In the genomic region with DNA sequence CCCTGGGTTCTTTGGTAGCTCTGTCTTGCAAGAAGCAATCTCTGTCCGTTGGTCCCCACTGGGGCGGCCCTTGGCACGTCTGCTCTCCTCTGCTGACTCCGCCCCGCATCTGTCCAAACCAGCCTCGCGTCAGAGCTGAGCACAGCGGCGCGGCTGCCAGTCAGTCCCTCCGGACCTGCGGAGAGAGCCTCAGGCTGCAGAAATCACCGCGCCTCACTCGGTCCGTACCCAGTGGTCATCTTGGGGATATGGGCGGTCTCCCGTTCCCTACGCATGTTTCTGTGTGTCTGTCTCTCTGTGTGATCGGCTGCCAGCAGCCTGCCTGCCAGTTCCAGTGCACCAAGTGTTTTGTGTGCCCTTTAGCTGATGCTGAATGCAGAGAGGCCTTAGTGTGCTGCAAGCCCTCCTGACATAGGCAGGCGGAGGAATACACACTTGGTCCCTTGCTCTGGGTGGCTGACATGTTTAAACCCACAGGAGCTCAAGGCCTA, we compare ENCODE assay signal across 8 mouse cellular contexts. TPM values are rescaled to one million over a fixed set of nuclear protein-coding genes. Genes with fewer than 3 reads are reported as not detected.
DNase-seq lines count a peak whose midpoint lies in the region; ATAC-seq and TF ChIP-seq lines count a peak whose summit lies in the region.

Gene Pabpc5 (plus strand): TSS at position 116 of the 491 bp plus-strand sequence.

- H3K36me3 ChIP-seq in hindbrain, postnatal 0 days (ENCODE audit: insufficient read depth, low read length) = no peaks in the 10 kb centered on the region

- no peak for TF ChIP-seq CTCF in cortical plate, adult 2 months (IDR thresholded peaks at IDR 0.05; ENCODE audit: extremely low read depth, insufficient read depth, low read length)
- no peak for TF ChIP-seq CTCF in hindbrain, postnatal 0 days (IDR thresholded peaks at IDR 0.05; ENCODE audit: low read depth)

- peak within 1 kb of the TSS; percentile 63 for H3K9ac ChIP-seq in hindbrain, postnatal 0 days (replicated peaks; ENCODE audit: low read length)

- H3K4me1 ChIP-seq in cortical plate, adult 2 months (ENCODE audit: control insufficient read depth, insufficient read depth, low read length) = no peaks in the 10 kb centered on the region
- H3K4me1 ChIP-seq in hindbrain, postnatal 0 days (ENCODE audit: insufficient read depth, low read length) = no peaks in the 10 kb centered on the region

- peak; percentile 66; the same call in 1 of the 2 replicates for TF ChIP-seq POLR2A in cortical plate, adult 2 months (IDR thresholded peaks at IDR 0.05; ENCODE audit: extremely low read depth, insufficient read depth, low read length)

- H3K27me3 ChIP-seq in hindbrain, postnatal 0 days (ENCODE audit: insufficient read depth, low read length) = no peaks in the 10 kb centered on the region

- peak within 1 kb of the TSS; percentile 51 for H3K4me2 ChIP-seq in hindbrain, postnatal 0 days (ENCODE audit: low read depth, low read length)

- peak; percentile 97 for ATAC-seq in hindbrain, postnatal 0 days

- DNase-seq in ZHBTc4 (ENCODE audit: low read depth, low spot score) = peak; percentile 73
- peak; percentile 18 to 58 for DNase-seq in gastrocnemius, adult 8-10 months (ENCODE audit: low spot score in 2 of 2)
- DNase-seq in hindbrain, postnatal 0 days (ENCODE audit: low spot score) = peak; percentile 81
- DNase-seq in left cerebral cortex, adult 18-20 months (ENCODE audit: low spot score in 2 of 2) = peak; percentile 57 to 76
- peak; percentile 17 for DNase-seq in lung, postnatal 14 days
- peak; percentile 49 for DNase-seq in right cerebral cortex, postnatal 14 days
- DNase-seq in spleen, postnatal 10 days (ENCODE audit: low spot score in 2 of 2) = no peak

- 9% methylated on average over 21 of the region's 21 CpGs for WGBS in hindbrain, postnatal 0 days

- H3K4me3 ChIP-seq in cortical plate, adult 2 months (ENCODE audit: insufficient read depth, low read length) = peak within 1 kb of the TSS; percentile 75
- H3K4me3 ChIP-seq in hindbrain, postnatal 0 days (ENCODE audit: low read length) = peak within 1 kb of the TSS; percentile 39

- H3K27ac ChIP-seq in cortical plate, adult 2 months (ENCODE audit: insufficient read depth, low read length) = peak within 1 kb of the TSS; percentile 41; the same call in 1 of the 2 replicates
- peak within 1 kb of the TSS; percentile 89 for H3K27ac ChIP-seq in hindbrain, postnatal 0 days

- no peaks in the 10 kb centered on the region for H3K9me3 ChIP-seq in hindbrain, postnatal 0 days (ENCODE audit: low read length)

RNA-seq across cellular contexts. Expression of gene Pabpc5, which starts in this region (rescaled TPM):
- polyA plus RNA-seq in cortical plate, adult 2 months (2012; rRNA removed) = 0.96 and 1.2 TPM in 2 replicates
- under 1 TPM in 1 of 4 experiments, not detected in 3; 0.16 TPM for total RNA-seq in gastrocnemius, adult 8-10 months (2022)
- 5.8 TPM in 2 replicates for total RNA-seq in hindbrain, postnatal 0 days (2014; rRNA removed)
- polyA plus RNA-seq in hindbrain, postnatal 0 days (2015; fragmentation: Nextera tagmentation; extraction: Ambion mirVana) = 1.1 and 1.3 TPM in 2 replicates
- 1 to 10 TPM; 3.3 to 4.2 TPM for total RNA-seq in left cerebral cortex, adult 18-20 months (2021)

Comparison
In these comparisons a context has a peak if more than half of its experiments do, and no peak if none do; other contexts are left out.
1. Peak in DNase-seq in gastrocnemius, adult 8-10 months; RNA of the gene not detected or under 1 TPM.
2. DNase-seq: peak in ZHBTc4 (single experiment), hindbrain, postnatal 0 days (single experiment), left cerebral cortex, adult 18-20 months (2 of 2), lung, postnatal 14 days (single experiment) and right cerebral cortex, postnatal 14 days (single experiment); none in spleen, postnatal 10 days (0 of 2).